Mouse (Mus musculus): ENCODE measurements around the gene Ssc5d. TPM values are rescaled to one million over a fixed set of nuclear protein-coding genes. Genes with fewer than 3 reads are reported as not detected.
A peak's percentile ranks its signal among the peaks of the same experiment; 100 is the strongest.

The Ssc5d gene
- polyA plus RNA-seq, 1 experiment from 2014 or later = 1.5 TPM

GRCm38 (mm10) chr7:4901171-4901570 lies 24.4 kb upstream of the Ssc5d start:
- ATAC-seq (ENCODE audit: insufficient number of reproducible peaks, low FRiP score) = no peak
- Histone ChIP-seq H3K4me2 (peak overlapping the region; percentile 66), H3K4me3 (no peak overlapping the region), H3K27me3 (replicated peaks) (no peaks in the 10 kb centered on the region), H3K4me1 (replicated peaks) (peaks cover 10% of the 10 kb centered on the region), H3K36me3 (no peaks in the 10 kb centered on the region), H3K9ac (no peak overlapping the region), H3K27ac (ENCODE audit: poor library complexity, severe bottlenecking) (no peak overlapping the region), H3K9me3 (replicated peaks) (peaks cover 4% of the 10 kb centered on the region)
- 47% methylated on average over 8 of the region's 8 CpGs for WGBS

- Histone ChIP-seq H3K4me3 (no peak overlapping the region), H3K27me3 (replicated peaks) (no peaks in the 10 kb centered on the region), H3K27ac (ENCODE audit: poor library complexity, severe bottlenecking) (no peak overlapping the region), H3K4me1 (replicated peaks) (peaks cover 17% of the 10 kb centered on the region), H3K9me3 (replicated peaks) (peaks cover 4% of the 10 kb centered on the region), H3K36me3 (no peaks in the 10 kb centered on the region), H3K4me2 (no peak overlapping the region), H3K9ac (no peak overlapping the region)
- 83% methylated on average over 9 of the region's 9 CpGs for WGBS
- ATAC-seq (ENCODE audit: insufficient number of reproducible peaks, low FRiP score) = no peak
Measured at GRCm38 (mm10) chr7:4902404-4902803, 23.2 kb upstream of the Ssc5d start.

GRCm38 (mm10) chr7:4906466-4906950 lies 19.1 kb upstream of the Ssc5d start, which contains the start of gene Gm36210:
Gm36210 (minus strand) TSS chr7:4906516.
- Histone ChIP-seq H3K36me3 (no peaks in the 10 kb centered on the region), H3K9me3 (replicated peaks) (no peaks in the 10 kb centered on the region), H3K4me3 (no peak within 1 kb of the TSS), H3K27ac (ENCODE audit: poor library complexity, severe bottlenecking) (no peak within 1 kb of the TSS), H3K27me3 (replicated peaks) (0 out of 2 replicates have a peak, but pooled peaks cover 6% of the 10 kb centered on the region), H3K4me2 (no peak within 1 kb of the TSS), H3K9ac (no peak within 1 kb of the TSS), H3K4me1 (replicated peaks) (peaks cover 8% of the 10 kb centered on the region; the same call in 1 of the 2 replicates)
- 43% methylated on average over 10 of the region's 10 CpGs for WGBS
- ATAC-seq (ENCODE audit: insufficient number of reproducible peaks, low FRiP score) = no peak

- H3K4me1 ChIP-seq (replicated peaks) = peaks cover 16% of the 10 kb centered on the region
- H3K36me3 ChIP-seq = no peaks in the 10 kb centered on the region
- WGBS = 29% methylated on average over 9 of the region's 9 CpGs
- H3K4me3 ChIP-seq = no peak overlapping the region
- H3K9ac ChIP-seq = no peak overlapping the region
- no peaks in the 10 kb centered on the region for H3K9me3 ChIP-seq (replicated peaks)
- no peak overlapping the region for H3K4me2 ChIP-seq
- 0 out of 2 replicates have a peak, but pooled peaks cover 6% of the 10 kb centered on the region for H3K27me3 ChIP-seq (replicated peaks)
- H3K27ac ChIP-seq (ENCODE audit: poor library complexity, severe bottlenecking) = no peak overlapping the region
- ATAC-seq (ENCODE audit: insufficient number of reproducible peaks, low FRiP score) = no peak
Measured at GRCm38 (mm10) chr7:4911561-4911960, 14.0 kb upstream of the Ssc5d start.

GRCm38 (mm10) chr7:4912248-4912647 lies 13.3 kb upstream of the Ssc5d start:
- Histone ChIP-seq H3K36me3 (peaks cover under 1% of the 10 kb centered on the region), H3K27me3 (replicated peaks) (0 out of 2 replicates have a peak, but pooled peaks cover 6% of the 10 kb centered on the region), H3K4me2 (no peak overlapping the region), H3K4me1 (replicated peaks) (peaks cover 17% of the 10 kb centered on the region), H3K27ac (ENCODE audit: poor library complexity, severe bottlenecking) (no peak overlapping the region), H3K9ac (no peak overlapping the region), H3K9me3 (replicated peaks) (no peaks in the 10 kb centered on the region), H3K4me3 (no peak overlapping the region)
- no peak for ATAC-seq (ENCODE audit: insufficient number of reproducible peaks, low FRiP score)
- WGBS = 53% methylated on average over 5 of the region's 5 CpGs

GRCm38 (mm10) chr7:4915007-4915665 lies 10.4 kb upstream of the Ssc5d start, which contains the start of gene Zfp628:
Zfp628 (plus strand) TSS chr7:4915217.
- Histone ChIP-seq H3K9me3 (replicated peaks) (no peaks in the 10 kb centered on the region), H3K27me3 (replicated peaks) (0 out of 2 replicates have a peak, but pooled peaks cover 2% of the 10 kb centered on the region), H3K4me1 (replicated peaks) (peaks cover 17% of the 10 kb centered on the region), H3K36me3 (peaks cover 30% of the 10 kb centered on the region), H3K9ac (peak within 1 kb of the TSS; percentile 81), H3K27ac (ENCODE audit: poor library complexity, severe bottlenecking) (peak within 1 kb of the TSS; percentile 88), H3K4me2 (peak within 1 kb of the TSS; percentile 91), H3K4me3 (peak within 1 kb of the TSS; percentile 60)
- ATAC-seq (ENCODE audit: insufficient number of reproducible peaks, low FRiP score) = peak; percentile 92
- WGBS = 1% methylated on average over 56 of the region's 56 CpGs

GRCm38 (mm10) chr7:4915669-4916416 lies 9.7 kb upstream of the Ssc5d start:
- H3K9ac ChIP-seq = peak overlapping the region; percentile 81
- H3K27me3 ChIP-seq (replicated peaks) = no peaks in the 10 kb centered on the region
- ATAC-seq (ENCODE audit: insufficient number of reproducible peaks, low FRiP score) = 0 out of 2 replicates have a peak, but pooled peaks have one; percentile 26
- peak overlapping the region; percentile 88 for H3K27ac ChIP-seq (ENCODE audit: poor library complexity, severe bottlenecking)
- H3K36me3 ChIP-seq = peaks cover 37% of the 10 kb centered on the region
- H3K4me1 ChIP-seq (replicated peaks) = peaks cover 20% of the 10 kb centered on the region
- peak overlapping the region; percentile 91 for H3K4me2 ChIP-seq
- H3K4me3 ChIP-seq = peak overlapping the region; percentile 60
- no peaks in the 10 kb centered on the region for H3K9me3 ChIP-seq (replicated peaks)
- WGBS = 25% methylated on average over 14 of the region's 14 CpGs

GRCm38 (mm10) chr7:4917494-4917893 lies 8.1 kb upstream of the Ssc5d start:
- no peak overlapping the region for H3K4me3 ChIP-seq
- no peak overlapping the region for H3K4me2 ChIP-seq
- no peaks in the 10 kb centered on the region for H3K9me3 ChIP-seq (replicated peaks)
- no peak overlapping the region for H3K27ac ChIP-seq (ENCODE audit: poor library complexity, severe bottlenecking)
- 0 out of 2 replicates have a peak overlapping the region, but pooled peaks have one; percentile 17 for H3K9ac ChIP-seq
- H3K36me3 ChIP-seq = peaks cover 37% of the 10 kb centered on the region
- no peaks in the 10 kb centered on the region for H3K27me3 ChIP-seq (replicated peaks)
- 94% methylated on average over 2 of the region's 2 CpGs for WGBS
- no peak for ATAC-seq (ENCODE audit: insufficient number of reproducible peaks, low FRiP score)
- peaks cover 36% of the 10 kb centered on the region for H3K4me1 ChIP-seq (replicated peaks)

- Histone ChIP-seq H3K36me3 (peaks cover 37% of the 10 kb centered on the region), H3K27ac (ENCODE audit: poor library complexity, severe bottlenecking) (no peak overlapping the region), H3K4me3 (no peak overlapping the region), H3K9me3 (replicated peaks) (no peaks in the 10 kb centered on the region), H3K9ac (no peak overlapping the region), H3K4me1 (replicated peaks) (peaks cover 48% of the 10 kb centered on the region), H3K4me2 (no peak overlapping the region), H3K27me3 (replicated peaks) (no peaks in the 10 kb centered on the region)
- ATAC-seq (ENCODE audit: insufficient number of reproducible peaks, low FRiP score) = no peak
- WGBS = 89% methylated on average over 15 of the region's 15 CpGs
Measured at GRCm38 (mm10) chr7:4918681-4919080, 6.9 kb upstream of the Ssc5d start.

- Histone ChIP-seq H3K4me3 (no peak overlapping the region), H3K27me3 (replicated peaks) (no peaks in the 10 kb centered on the region), H3K4me1 (replicated peaks) (peaks cover 51% of the 10 kb centered on the region), H3K9me3 (replicated peaks) (no peaks in the 10 kb centered on the region), H3K27ac (ENCODE audit: poor library complexity, severe bottlenecking) (no peak overlapping the region), H3K36me3 (peaks cover 37% of the 10 kb centered on the region), H3K4me2 (no peak overlapping the region), H3K9ac (no peak overlapping the region)
- 87% methylated on average over 20 of the region's 21 CpGs for WGBS
- no peak for ATAC-seq (ENCODE audit: insufficient number of reproducible peaks, low FRiP score)
Measured at GRCm38 (mm10) chr7:4919096-4919495, 6.5 kb upstream of the Ssc5d start.

- Histone ChIP-seq H3K9ac (no peak overlapping the region), H3K27me3 (replicated peaks) (no peaks in the 10 kb centered on the region), H3K27ac (ENCODE audit: poor library complexity, severe bottlenecking) (no peak overlapping the region), H3K4me2 (no peak overlapping the region), H3K36me3 (peaks cover 37% of the 10 kb centered on the region), H3K9me3 (replicated peaks) (no peaks in the 10 kb centered on the region), H3K4me3 (no peak overlapping the region), H3K4me1 (replicated peaks) (peaks cover 55% of the 10 kb centered on the region)
- ATAC-seq (ENCODE audit: insufficient number of reproducible peaks, low FRiP score) = no peak
- WGBS = 90% methylated on average over 21 of the region's 21 CpGs
Measured at GRCm38 (mm10) chr7:4919971-4920370, 5.6 kb upstream of the Ssc5d start.

Data from heart, embryonic 12.5 days (tissue).